In genomic region chr2:26627921-26628739, GRCm38 (mm10) we compare ENCODE assay signal across 8 mouse cellular contexts. TPM values are rescaled to one million over a fixed set of nuclear protein-coding genes. Genes with fewer than 3 reads are reported as not detected.
DNase-seq lines count a peak whose midpoint lies in the region; ATAC-seq and TF ChIP-seq lines count a peak whose summit lies in the region.

Fam69b (plus strand) TSS chr2:26628457.

- WGBS in forebrain, postnatal 0 days = 1% methylated on average over 63 of the region's 70 CpGs
- WGBS in liver, embryonic 15.5 days (ENCODE audit: insufficient replicate concordance) = under 1% methylated on average over 61 of the region's 70 CpGs
- WGBS in neural tube, embryonic 13.5 days = under 1% methylated on average over 68 of the region's 70 CpGs

- H3K27me3 ChIP-seq in forebrain, postnatal 0 days (ENCODE audit: insufficient read depth, low read length) = no peaks in the 10 kb centered on the region
- H3K27me3 ChIP-seq in liver, embryonic 15.5 days = peaks cover 34% of the 10 kb centered on the region
- H3K27me3 ChIP-seq in neural tube, embryonic 13.5 days = 0 out of 2 replicates have a peak, but pooled peaks cover 4% of the 10 kb centered on the region

- no peak for DNase-seq in ES-E14 (ENCODE audit: low read depth, low spot score)
- DNase-seq in cerebellum, adult 11-12 months = peak; percentile 89
- peak; percentile 96 for DNase-seq in forebrain, postnatal 0 days
- peak; percentile 52 for DNase-seq in heart, postnatal 25 days (ENCODE audit: low spot score)
- peak; percentile 89 for DNase-seq in layer of hippocampus, adult 11-12 months (ENCODE audit: low spot score)
- DNase-seq in thymus, postnatal 10 days (ENCODE audit: low spot score in 2 of 2) = peak; percentile 48 to 77

- no peaks in the 10 kb centered on the region for H3K36me3 ChIP-seq in ES-E14 (ENCODE audit: control insufficient read depth, insufficient read depth, low read length, poor library complexity, severe bottlenecking)
- H3K36me3 ChIP-seq in forebrain, postnatal 0 days (ENCODE audit: insufficient read depth) = no peaks in the 10 kb centered on the region
- H3K36me3 ChIP-seq in liver, embryonic 15.5 days (replicated peaks) = no peaks in the 10 kb centered on the region
- H3K36me3 ChIP-seq in neural tube, embryonic 13.5 days = no peaks in the 10 kb centered on the region

- H3K4me1 ChIP-seq in ES-E14 (ENCODE audit: control insufficient read depth in 2 of 2, insufficient read depth in 2 of 2, low read length in 2 of 2, poor library complexity in 1 of 2) = peaks cover 0 to 4% of the 10 kb centered on the region in 2 experiments; a peak in 1 of 4 replicates
- H3K4me1 ChIP-seq in forebrain, postnatal 0 days (ENCODE audit: insufficient read depth) = peaks cover 17% of the 10 kb centered on the region; the same call in 1 of the 2 replicates
- no peaks in the 10 kb centered on the region; the same call in none of the 2 replicates for H3K4me1 ChIP-seq in liver, embryonic 15.5 days (replicated peaks)
- peaks cover 52% of the 10 kb centered on the region for H3K4me1 ChIP-seq in neural tube, embryonic 13.5 days (replicated peaks)

- peak within 1 kb of the TSS; percentile 81 for H3K9ac ChIP-seq in ES-E14 (ENCODE audit: insufficient read depth, low read depth, low read length, poor library complexity, severe bottlenecking)
- peak within 1 kb of the TSS; percentile 97 for H3K9ac ChIP-seq in forebrain, postnatal 0 days
- H3K9ac ChIP-seq in liver, embryonic 15.5 days = peak within 1 kb of the TSS; percentile 26; the same call in 1 of the 2 replicates
- peak within 1 kb of the TSS; percentile 97 for H3K9ac ChIP-seq in neural tube, embryonic 13.5 days

- no peaks in the 10 kb centered on the region for H3K9me3 ChIP-seq in ES-E14 (ENCODE audit: control insufficient read depth, insufficient read depth, low read depth, low read length)
- no peaks in the 10 kb centered on the region for H3K9me3 ChIP-seq in forebrain, postnatal 0 days (ENCODE audit: low read length)
- no peaks in the 10 kb centered on the region for H3K9me3 ChIP-seq in liver, embryonic 15.5 days (replicated peaks)
- H3K9me3 ChIP-seq in neural tube, embryonic 13.5 days = no peaks in the 10 kb centered on the region

- TF ChIP-seq CTCF in forebrain, postnatal 0 days (IDR thresholded peaks at IDR 0.05; ENCODE audit: low read depth) = no peak

- no peak within 1 kb of the TSS for H3K27ac ChIP-seq in ES-E14 (ENCODE audit: insufficient read depth, low read depth, low read length, poor library complexity, severe bottlenecking)
- H3K27ac ChIP-seq in forebrain, postnatal 0 days (ENCODE audit: low read depth, low read length) = peak within 1 kb of the TSS; percentile 83
- H3K27ac ChIP-seq in liver, embryonic 15.5 days (replicated peaks) = no peak within 1 kb of the TSS
- H3K27ac ChIP-seq in neural tube, embryonic 13.5 days (replicated peaks) = peak within 1 kb of the TSS; percentile 89

- peak; percentile 85 for ATAC-seq in forebrain, postnatal 0 days
- ATAC-seq in liver, embryonic 15.5 days (ENCODE audit: insufficient read depth) = 0 out of 2 replicates have a peak, but pooled peaks have one; percentile 20
- ATAC-seq in neural tube, embryonic 13.5 days (ENCODE audit: low read depth) = peak; percentile 86

- in situ Hi-C loops in ES-E14 (cut with MboI; ENCODE audit: low sequenced_read_pairs in 2 of 2, unreplicated experiment in 2 of 2) = no loop called here

- intact Hi-C loops in heart, postnatal 25 days (cut with DNase I) = no loop called here

- peak within 1 kb of the TSS; percentile 86 for H3K4me2 ChIP-seq in forebrain, postnatal 0 days (ENCODE audit: low read depth)
- H3K4me2 ChIP-seq in liver, embryonic 15.5 days = peak within 1 kb of the TSS; percentile 76
- peak within 1 kb of the TSS; percentile 89 for H3K4me2 ChIP-seq in neural tube, embryonic 13.5 days

- peak within 1 kb of the TSS; percentile 65 to 70 for H3K4me3 ChIP-seq in ES-E14 (ENCODE audit: insufficient read depth in 1 of 2, low read depth in 1 of 2, low read length in 2 of 2, poor library complexity in 1 of 2, severe bottlenecking in 1 of 2)
- H3K4me3 ChIP-seq in forebrain, postnatal 0 days (ENCODE audit: low read depth, low read length) = peak within 1 kb of the TSS; percentile 80
- peak within 1 kb of the TSS; percentile 55 for H3K4me3 ChIP-seq in liver, embryonic 15.5 days (replicated peaks)
- peak within 1 kb of the TSS; percentile 78 for H3K4me3 ChIP-seq in neural tube, embryonic 13.5 days

TF ChIP-seq in ES-E14, 5 proteins besides CTCF, POLR2A, EP300 and RAD21:
- TF ChIP-seq ZNF384 (IDR thresholded peaks at IDR 0.05; ENCODE audit: low read depth, low read length) (no peak), CHD2 (IDR thresholded peaks at IDR 0.05; ENCODE audit: low read depth, low read length) (no peak), MAFK (IDR thresholded peaks at IDR 0.05; ENCODE audit: insufficient read depth, low read depth, low read length) (no peak), ZC3H11A (IDR thresholded peaks at IDR 0.05; ENCODE audit: borderline replicate concordance, low read depth, low read length) (no peak), HCFC1 (IDR thresholded peaks at IDR 0.05; ENCODE audit: borderline replicate concordance, insufficient read depth, low read length) (no peak)

RNA-seq across cellular contexts. Expression of gene Fam69b, which starts in this region (rescaled TPM):
- 24.6 and 46.6 TPM in 2 replicates for total RNA-seq in ES-E14 (2012; rRNA removed)
- 193 and 214 TPM in 2 replicates for total RNA-seq in forebrain, postnatal 0 days (2014; rRNA removed)
- 143 TPM in 2 replicates for polyA plus RNA-seq in forebrain, postnatal 0 days (2015; fragmentation: Nextera tagmentation; extraction: Ambion mirVana)
- total RNA-seq in heart, postnatal 25 days (2021) = 10 to 100 TPM; 26.9 to 28.9 TPM
- 1.2 and 1.7 TPM in 2 replicates for polyA plus RNA-seq in liver, embryonic 15.5 days (2015; fragmentation: Nextera tagmentation; extraction: Ambion mirVana)
- polyA plus RNA-seq in neural tube, embryonic 13.5 days (2015; fragmentation: Nextera tagmentation; extraction: Ambion mirVana) = 91.8 and 101 TPM in 2 replicates

Comparison
In these comparisons a context has a peak if more than half of its experiments do, and no peak if none do; other contexts are left out.
1. RNA of gene Fam69b (polyA plus RNA-seq): 143 TPM in forebrain, postnatal 0 days and 91.8 to 101 TPM in neural tube, embryonic 13.5 days; 1.2 to 1.7 TPM in liver, embryonic 15.5 days; every median in the first group is over 10 times any median in the second.
2. H3K27ac ChIP-seq: peak in forebrain, postnatal 0 days (single experiment) and neural tube, embryonic 13.5 days (single experiment); none in ES-E14 (single experiment) and liver, embryonic 15.5 days (single experiment).
3. H3K9ac ChIP-seq: peak in every context shown above with its lines; median percentile 97 in forebrain, postnatal 0 days; 97 in neural tube, embryonic 13.5 days; 81 in ES-E14; 26 in liver, embryonic 15.5 days.
4. ATAC-seq: peak in every context shown above with its lines; median percentile 86 in neural tube, embryonic 13.5 days; 85 in forebrain, postnatal 0 days; 20 in liver, embryonic 15.5 days.
5. Peak in every context shown above with its lines, with median percentiles within 50 percentile points of each other: H3K4me3 ChIP-seq and H3K4me2 ChIP-seq.